Mouse (Mus musculus): ENCODE results near the gene Cdh23. TPM values are rescaled to one million over a fixed set of nuclear protein-coding genes. Genes with fewer than 3 reads are reported as not detected.

Cdh23 gene
- polyA plus RNA-seq, 1 experiment from 2014 or later, result 0.50 TPM

DNA sequence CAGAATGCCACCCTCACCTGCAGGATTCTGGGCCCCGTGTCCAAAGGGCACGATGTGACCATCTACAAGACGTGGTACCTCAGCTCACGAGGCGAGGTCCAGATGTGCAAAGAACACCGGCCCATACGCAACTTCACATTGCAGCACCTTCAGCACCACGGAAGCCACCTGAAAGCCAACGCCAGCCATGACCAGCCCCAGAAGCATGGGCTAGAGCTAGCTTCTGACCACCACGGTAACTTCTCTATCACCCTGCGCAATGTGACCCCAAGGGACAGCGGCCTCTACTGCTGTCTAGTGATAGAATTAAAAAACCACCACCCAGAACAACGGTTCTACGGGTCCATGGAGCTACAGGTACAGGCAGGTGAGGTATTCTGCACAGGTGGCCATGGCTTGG is 338.4 kb downstream of the Cdh23 start:
- no peak overlapping the region for H3K27ac ChIP-seq (ENCODE audit: low read length)
- no peak overlapping the region for H3K9ac ChIP-seq (replicated peaks; ENCODE audit: low read length)
- 90% methylated on average over 14 of the region's 14 CpGs for WGBS

GRCm38 (mm10) chr10:60357441-60357840 is 338.8 kb downstream of the Cdh23 start:
- Histone ChIP-seq H3K27ac (ENCODE audit: low read length) (no peak overlapping the region), H3K4me1 (ENCODE audit: insufficient read depth, low read length) (peaks cover 10% of the 10 kb centered on the region; the same call in 1 of the 2 replicates), H3K36me3 (ENCODE audit: insufficient read depth, low read length) (no peaks in the 10 kb centered on the region), H3K4me2 (replicated peaks; ENCODE audit: low read depth, low read length) (no peak overlapping the region), H3K9ac (replicated peaks; ENCODE audit: low read length) (no peak overlapping the region), H3K4me3 (ENCODE audit: low read length) (no peak overlapping the region), H3K9me3 (ENCODE audit: low read length) (no peaks in the 10 kb centered on the region), H3K27me3 (ENCODE audit: insufficient read depth, low read length) (no peaks in the 10 kb centered on the region)
- 79% methylated on average over 4 of the region's 4 CpGs for WGBS
- ATAC-seq (ENCODE audit: low FRiP score, low TSS enrichment), result no peak

More for the DNA sequence above, 338.4 kb downstream of the Cdh23 start:
- no peaks in the 10 kb centered on the region for H3K36me3 ChIP-seq (ENCODE audit: insufficient read depth, low read length)
- ATAC-seq (ENCODE audit: low FRiP score, low TSS enrichment), result no peak
- no peak overlapping the region for H3K4me3 ChIP-seq (ENCODE audit: low read length)
- H3K27me3 ChIP-seq (ENCODE audit: insufficient read depth, low read length), result no peaks in the 10 kb centered on the region
- H3K4me1 ChIP-seq (ENCODE audit: insufficient read depth, low read length), result peaks cover 12% of the 10 kb centered on the region; the same call in 1 of the 2 replicates
- no peaks in the 10 kb centered on the region for H3K9me3 ChIP-seq (ENCODE audit: low read length)
- no peak overlapping the region for H3K4me2 ChIP-seq (replicated peaks; ENCODE audit: low read depth, low read length)

- no peaks in the 10 kb centered on the region for H3K36me3 ChIP-seq (ENCODE audit: insufficient read depth, low read length)
- no peak overlapping the region for H3K4me3 ChIP-seq (ENCODE audit: low read length)
- 50% methylated on average over 11 of the region's 11 CpGs for WGBS
- H3K9me3 ChIP-seq (ENCODE audit: low read length), result no peaks in the 10 kb centered on the region
- H3K27ac ChIP-seq (ENCODE audit: low read length), result no peak overlapping the region
- no peak overlapping the region for H3K4me2 ChIP-seq (replicated peaks; ENCODE audit: low read depth, low read length)
- H3K9ac ChIP-seq (replicated peaks; ENCODE audit: low read length), result no peak overlapping the region
- no peaks in the 10 kb centered on the region for H3K27me3 ChIP-seq (ENCODE audit: insufficient read depth, low read length)
- no peak for ATAC-seq (ENCODE audit: low FRiP score, low TSS enrichment)
- H3K4me1 ChIP-seq (ENCODE audit: insufficient read depth, low read length), result peaks cover 20% of the 10 kb centered on the region
Observed at GRCm38 (mm10) chr10:60354881-60355677, 341.2 kb downstream of the Cdh23 start.

DNA sequence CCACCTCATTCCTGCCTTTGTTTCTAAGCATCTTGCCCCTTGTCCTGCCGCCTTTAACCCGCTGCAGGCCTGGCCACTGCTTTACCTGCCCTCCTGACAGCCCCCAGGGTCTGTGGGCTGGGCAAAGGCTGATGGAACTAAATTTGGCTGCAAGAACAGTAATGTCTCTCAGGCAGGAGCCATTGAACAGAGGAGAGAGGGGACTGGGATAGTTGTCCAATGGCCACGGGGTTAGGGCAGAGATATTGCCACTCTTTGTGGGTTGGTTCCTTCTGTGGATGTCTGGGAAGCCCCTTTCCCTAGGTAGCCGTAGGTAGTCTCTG is 342.3 kb downstream of the Cdh23 start:
- H3K36me3 ChIP-seq (ENCODE audit: insufficient read depth, low read length), result no peaks in the 10 kb centered on the region
- no peak for ATAC-seq (ENCODE audit: low FRiP score, low TSS enrichment)
- H3K4me1 ChIP-seq (ENCODE audit: insufficient read depth, low read length), result peaks cover 27% of the 10 kb centered on the region
- no peaks in the 10 kb centered on the region for H3K27me3 ChIP-seq (ENCODE audit: insufficient read depth, low read length)
- no peaks in the 10 kb centered on the region for H3K9me3 ChIP-seq (ENCODE audit: low read length)
- H3K27ac ChIP-seq (ENCODE audit: low read length), result no peak overlapping the region
- H3K4me2 ChIP-seq (replicated peaks; ENCODE audit: low read depth, low read length), result no peak overlapping the region
- 93% methylated on average over 4 of the region's 4 CpGs for WGBS
- H3K4me3 ChIP-seq (ENCODE audit: low read length), result no peak overlapping the region
- H3K9ac ChIP-seq (replicated peaks; ENCODE audit: low read length), result no peak overlapping the region

DNA sequence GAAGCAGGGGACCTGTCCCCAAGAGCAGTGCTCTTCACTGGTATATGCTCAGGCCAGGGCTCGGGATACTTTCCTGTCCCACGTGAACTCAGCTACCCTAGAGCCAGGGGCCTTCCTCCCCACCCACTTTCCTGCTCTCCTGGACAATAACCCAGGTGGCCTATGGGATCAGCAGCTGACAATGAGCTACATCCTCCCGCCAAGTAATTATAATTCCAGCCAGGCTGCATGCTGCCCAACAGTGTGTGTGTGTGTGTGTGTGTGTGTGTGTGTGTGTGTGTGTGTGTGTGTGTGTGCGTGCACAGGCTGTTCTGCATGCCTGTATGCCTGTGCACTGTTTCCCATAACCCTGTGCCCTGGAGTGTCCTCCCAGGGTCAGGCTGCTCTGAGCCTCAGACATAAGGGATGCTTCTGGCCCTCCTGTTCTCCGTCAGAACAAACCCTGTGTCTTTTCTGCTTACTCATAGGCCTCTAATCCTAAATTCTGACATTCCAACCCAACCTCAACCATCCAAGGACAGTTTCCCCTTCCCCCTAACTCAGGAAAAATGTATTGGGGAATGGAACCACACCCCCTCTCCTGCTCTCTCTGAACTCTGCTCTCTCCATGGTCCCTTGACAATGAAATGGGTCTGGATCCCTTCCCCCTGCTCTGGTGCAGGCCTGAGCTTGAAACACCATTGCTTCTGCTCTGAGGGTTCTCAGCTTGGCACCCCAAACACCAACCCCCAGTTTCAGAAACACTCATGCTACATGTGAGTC is 342.9 kb downstream of the Cdh23 start:
- ATAC-seq (ENCODE audit: low FRiP score, low TSS enrichment), result no peak
- H3K4me1 ChIP-seq (ENCODE audit: insufficient read depth, low read length), result peaks cover 32% of the 10 kb centered on the region
- no peak overlapping the region for H3K4me2 ChIP-seq (replicated peaks; ENCODE audit: low read depth, low read length)
- no peaks in the 10 kb centered on the region for H3K27me3 ChIP-seq (ENCODE audit: insufficient read depth, low read length)
- no peak overlapping the region for H3K9ac ChIP-seq (replicated peaks; ENCODE audit: low read length)
- WGBS, result 49% methylated on average over 5 of the region's 5 CpGs
- H3K9me3 ChIP-seq (ENCODE audit: low read length), result no peaks in the 10 kb centered on the region
- H3K4me3 ChIP-seq (ENCODE audit: low read length), result no peak overlapping the region
- no peaks in the 10 kb centered on the region for H3K36me3 ChIP-seq (ENCODE audit: insufficient read depth, low read length)
- H3K27ac ChIP-seq (ENCODE audit: low read length), result no peak overlapping the region

GRCm38 (mm10) chr10:60351761-60352455 is 344.4 kb downstream of the Cdh23 start:
- no peaks in the 10 kb centered on the region for H3K36me3 ChIP-seq (ENCODE audit: insufficient read depth, low read length)
- 39% methylated on average over 7 of the region's 7 CpGs for WGBS
- H3K4me1 ChIP-seq (ENCODE audit: insufficient read depth, low read length), result peaks cover 39% of the 10 kb centered on the region
- no peaks in the 10 kb centered on the region for H3K9me3 ChIP-seq (ENCODE audit: low read length)
- peak overlapping the region; percentile 81 for H3K27ac ChIP-seq (ENCODE audit: low read length)
- H3K27me3 ChIP-seq (ENCODE audit: insufficient read depth, low read length), result no peaks in the 10 kb centered on the region
- H3K9ac ChIP-seq (replicated peaks; ENCODE audit: low read length), result no peak overlapping the region
- peak; percentile 37; the same call in 1 of the 2 replicates for ATAC-seq (ENCODE audit: low FRiP score, low TSS enrichment)
- no peak overlapping the region for H3K4me2 ChIP-seq (replicated peaks; ENCODE audit: low read depth, low read length)
- no peak overlapping the region for H3K4me3 ChIP-seq (ENCODE audit: low read length)

- Histone ChIP-seq H3K27ac (ENCODE audit: low read length) (peak overlapping the region; percentile 81), H3K4me1 (ENCODE audit: insufficient read depth, low read length) (peaks cover 45% of the 10 kb centered on the region), H3K9ac (replicated peaks; ENCODE audit: low read length) (no peak overlapping the region), H3K4me2 (replicated peaks; ENCODE audit: low read depth, low read length) (0 out of 2 replicates have a peak overlapping the region, but pooled peaks have one; percentile 4), H3K4me3 (ENCODE audit: low read length) (no peak overlapping the region), H3K27me3 (ENCODE audit: insufficient read depth, low read length) (no peaks in the 10 kb centered on the region), H3K9me3 (ENCODE audit: low read length) (no peaks in the 10 kb centered on the region), H3K36me3 (ENCODE audit: insufficient read depth, low read length) (no peaks in the 10 kb centered on the region)
- ATAC-seq (ENCODE audit: low FRiP score, low TSS enrichment), result peak; percentile 20
- 15% methylated on average over 3 of the region's 3 CpGs for WGBS
Observed at GRCm38 (mm10) chr10:60351248-60351647, 345.0 kb downstream of the Cdh23 start.

DNA sequence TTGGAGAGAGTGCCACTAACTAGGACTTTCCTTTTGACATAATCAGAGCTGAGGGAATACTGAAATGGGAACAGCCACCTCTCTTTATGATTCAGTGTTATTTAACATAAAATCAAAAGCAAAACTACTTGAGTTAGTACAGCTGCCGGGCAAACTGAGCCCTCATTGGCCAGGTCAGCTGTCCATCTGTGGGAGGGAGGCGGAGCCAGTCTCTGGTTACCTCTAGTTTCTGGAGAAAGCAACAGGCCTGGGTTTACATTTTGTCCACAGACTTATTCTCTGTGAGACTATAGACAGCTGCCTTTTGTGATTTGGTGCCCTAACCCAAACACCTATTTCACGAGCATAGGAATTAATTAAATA is 345.5 kb downstream of the Cdh23 start:
- Histone ChIP-seq H3K9me3 (ENCODE audit: low read length) (no peaks in the 10 kb centered on the region), H3K36me3 (ENCODE audit: insufficient read depth, low read length) (no peaks in the 10 kb centered on the region), H3K9ac (replicated peaks; ENCODE audit: low read length) (no peak overlapping the region), H3K27ac (ENCODE audit: low read length) (peak overlapping the region; percentile 81), H3K4me1 (ENCODE audit: insufficient read depth, low read length) (peaks cover 46% of the 10 kb centered on the region), H3K4me2 (replicated peaks; ENCODE audit: low read depth, low read length) (peak overlapping the region; percentile 22), H3K4me3 (ENCODE audit: low read length) (peak overlapping the region; percentile 17; the same call in 1 of the 2 replicates), H3K27me3 (ENCODE audit: insufficient read depth, low read length) (no peaks in the 10 kb centered on the region)
- 30% methylated on average over 3 of the region's 3 CpGs for WGBS
- ATAC-seq (ENCODE audit: low FRiP score, low TSS enrichment), result peak; percentile 46; the same call in 1 of the 2 replicates

DNA sequence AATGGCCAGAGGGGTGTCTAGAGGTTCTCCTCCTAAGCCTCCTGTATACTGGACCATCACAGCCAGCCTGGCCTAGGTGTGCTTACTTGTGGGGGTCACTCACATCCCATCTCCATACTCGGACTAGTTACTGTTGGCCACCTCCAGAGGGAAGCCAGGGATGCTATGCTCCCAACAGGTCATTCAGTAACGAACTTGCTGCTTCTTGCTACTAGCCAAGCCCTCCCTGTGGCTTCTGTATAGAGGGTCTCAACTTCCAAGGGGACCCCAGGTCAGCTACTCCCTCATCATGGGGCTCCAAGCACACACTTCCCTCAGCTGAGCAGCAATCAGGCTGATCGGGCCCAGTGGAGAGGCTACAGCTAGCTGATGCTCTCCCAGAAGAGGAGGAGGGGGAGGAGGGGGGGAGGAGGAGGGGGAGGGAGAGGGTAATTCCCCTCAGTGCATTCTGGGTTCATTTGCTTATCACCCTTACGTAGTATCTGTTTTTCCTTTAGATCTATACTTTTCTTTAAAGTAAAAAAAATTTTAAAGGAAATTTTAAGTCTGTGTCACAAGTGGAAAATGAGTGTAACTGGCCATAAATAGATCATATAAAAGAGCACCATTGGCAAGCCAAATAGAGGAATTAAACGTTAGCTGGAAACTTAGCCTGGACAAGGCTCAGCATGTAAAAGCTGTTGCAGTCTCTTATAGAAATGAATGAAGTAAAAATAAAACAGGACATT is 346.0 kb downstream of the Cdh23 start:
- WGBS, result 36% methylated on average over 5 of the region's 5 CpGs
- Histone ChIP-seq H3K4me2 (replicated peaks; ENCODE audit: low read depth, low read length) (peak overlapping the region; percentile 22), H3K36me3 (ENCODE audit: insufficient read depth, low read length) (no peaks in the 10 kb centered on the region), H3K27ac (ENCODE audit: low read length) (peak overlapping the region; percentile 49), H3K4me3 (ENCODE audit: low read length) (peak overlapping the region; percentile 17; the same call in 1 of the 2 replicates), H3K4me1 (ENCODE audit: insufficient read depth, low read length) (peaks cover 46% of the 10 kb centered on the region), H3K9ac (replicated peaks; ENCODE audit: low read length) (0 out of 2 replicates have a peak overlapping the region, but pooled peaks have one; percentile 14), H3K9me3 (ENCODE audit: low read length) (no peaks in the 10 kb centered on the region), H3K27me3 (ENCODE audit: insufficient read depth, low read length) (no peaks in the 10 kb centered on the region)
- ATAC-seq (ENCODE audit: low FRiP score, low TSS enrichment), result no peak
